8 mouse cellular contexts compared by ENCODE assay signal in genomic region chr10:125798678-125799077, GRCm38 (mm10).
DNase-seq lines count a peak whose midpoint lies in the region; ATAC-seq and TF ChIP-seq lines count a peak whose summit lies in the region.
"Had no signal": no experiment of that assay in that cellular context is flagged by ENCODE, and none has a peak within 500 bp of the region (broad histone marks: within the 10 kb centered on the region; RNA-seq: fewer than 3 reads in every experiment).

No protein-coding gene starts in this region.

- peak; percentile 10 for DNase-seq in R1 (ENCODE audit: low read depth, low spot score)
- peak; percentile 37 for DNase-seq in gonadal fat pad, adult 2 months (ENCODE audit: low read depth)
- no peak for DNase-seq in adrenal gland, adult 18-20 months (ENCODE audit: low spot score in 2 of 2)
- no peak for DNase-seq in right cerebral cortex, postnatal 36 days (ENCODE audit: low spot score in 2 of 2)
- no peak for DNase-seq in adrenal gland, postnatal 4 days (ENCODE audit: low spot score in 2 of 2)

- peak overlapping the region; percentile 64 for H3K27ac ChIP-seq in limb, embryonic 15.5 days
- H3K27ac ChIP-seq: layer of hippocampus, adult 2 months had no signal

- 0 out of 2 replicates have a peak overlapping the region, but pooled peaks have one; percentile 18 for H3K4me3 ChIP-seq in E14TG2a.4 (replicated peaks; ENCODE audit: low read length)
- H3K4me3 ChIP-seq in limb, embryonic 15.5 days, result no peak overlapping the region
- H3K4me3 ChIP-seq: layer of hippocampus, adult 2 months had no signal

- H3K9me3 ChIP-seq in E14TG2a.4 (ENCODE audit: low read length), result peaks cover 9% of the 10 kb centered on the region
- no peaks in the 10 kb centered on the region for H3K9me3 ChIP-seq in limb, embryonic 15.5 days

- peaks cover 34% of the 10 kb centered on the region for H3K4me1 ChIP-seq in E14TG2a.4 (replicated peaks; ENCODE audit: low read depth, low read length)
- H3K4me1 ChIP-seq in limb, embryonic 15.5 days, result peaks cover 10% of the 10 kb centered on the region; the same call in 1 of the 2 replicates

- no peaks in the 10 kb centered on the region for H3K36me3 ChIP-seq in E14TG2a.4 (ENCODE audit: insufficient read depth, low read length)
- no peaks in the 10 kb centered on the region for H3K36me3 ChIP-seq in limb, embryonic 15.5 days

- no peaks in the 10 kb centered on the region for H3K27me3 ChIP-seq in E14TG2a.4 (ENCODE audit: insufficient read depth, low read length)
- H3K27me3 ChIP-seq in limb, embryonic 15.5 days, result no peaks in the 10 kb centered on the region

- WGBS in limb, embryonic 15.5 days, result 9% methylated on average over 13 of the region's 13 CpGs

- TF ChIP-seq CTCF in E14TG2a.4 (conservative IDR thresholded peaks at IDR 0.05; ENCODE audit: low read length), result no peak

- H3K9ac ChIP-seq in limb, embryonic 15.5 days, result no peak overlapping the region

- peak; percentile 48; the same call in 1 of the 2 replicates for ATAC-seq in limb, embryonic 15.5 days (ENCODE audit: insufficient number of reproducible peaks, low FRiP score, low TSS enrichment, low read depth)

- peak overlapping the region; percentile 34; the same call in 1 of the 2 replicates for H3K4me2 ChIP-seq in limb, embryonic 15.5 days

Comparison
In these comparisons a context has a peak if more than half of its experiments do, and no peak if none do; other contexts are left out.
1. DNase-seq: peak in R1 (single experiment) and gonadal fat pad, adult 2 months (single experiment); none in adrenal gland, adult 18-20 months (0 of 2), right cerebral cortex, postnatal 36 days (0 of 2) and adrenal gland, postnatal 4 days (0 of 2).